Mouse (Mus musculus): ENCODE measurements around the gene Sox5. TPM values are rescaled to one million over a fixed set of nuclear protein-coding genes. Genes with fewer than 3 reads are reported as not detected.

Sox5 gene
- polyA plus RNA-seq, 2 experiments from 2014 or later: 0.08 to 0.37 TPM

GRCm38 (mm10) chr6:144652876-144653275, 128.9 kb downstream of the Sox5 start:
- ATAC-seq: no peak

GRCm38 (mm10) chr6:144648896-144649295, 132.9 kb downstream of the Sox5 start:
- no peak for ATAC-seq

DNA sequence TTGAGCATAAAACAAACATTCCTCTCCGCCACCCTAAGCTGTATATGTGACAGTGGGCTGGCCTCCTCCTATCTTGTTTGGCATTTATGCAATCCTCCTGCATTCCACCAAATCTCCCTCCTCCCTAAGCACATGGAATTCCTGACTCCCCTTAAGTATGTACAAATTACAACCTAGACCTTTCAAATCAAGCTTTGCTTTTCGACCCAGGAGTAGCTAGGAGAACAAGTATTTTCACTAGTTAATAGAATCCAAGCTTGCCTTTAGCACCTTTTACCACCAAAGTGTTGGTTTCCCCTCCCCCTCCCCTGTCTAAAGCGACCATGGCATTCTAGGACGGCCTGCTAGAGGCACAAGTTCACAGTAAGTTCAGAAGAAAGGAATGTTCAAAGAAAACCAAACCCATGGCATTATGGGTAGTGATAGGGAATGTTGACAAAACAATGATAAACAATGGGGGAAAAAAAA, 133.6 kb downstream of the Sox5 start:
- no peak for ATAC-seq

GRCm38 (mm10) chr6:144646331-144646730, 135.4 kb downstream of the Sox5 start:
- no peak for ATAC-seq

DNA sequence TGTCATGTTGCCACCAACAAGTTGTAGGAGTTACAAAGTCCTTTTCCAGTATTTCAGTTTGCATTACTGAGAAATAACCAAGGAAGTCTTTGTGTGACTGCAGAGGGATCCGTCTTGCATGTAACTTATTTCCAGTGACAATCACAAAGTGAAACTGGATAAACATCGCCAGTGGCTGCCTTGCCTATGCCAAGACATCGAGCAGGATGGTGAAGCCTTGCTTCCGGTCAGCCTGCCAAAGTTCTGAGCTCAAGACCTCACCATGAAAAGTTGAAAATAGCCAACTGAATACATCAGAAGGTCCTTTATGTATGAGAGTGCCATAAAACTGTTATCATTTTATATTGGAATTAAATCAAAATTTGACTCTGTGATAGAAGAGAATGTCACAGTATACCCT, 136.0 kb downstream of the Sox5 start:
- no peak for ATAC-seq

DNA sequence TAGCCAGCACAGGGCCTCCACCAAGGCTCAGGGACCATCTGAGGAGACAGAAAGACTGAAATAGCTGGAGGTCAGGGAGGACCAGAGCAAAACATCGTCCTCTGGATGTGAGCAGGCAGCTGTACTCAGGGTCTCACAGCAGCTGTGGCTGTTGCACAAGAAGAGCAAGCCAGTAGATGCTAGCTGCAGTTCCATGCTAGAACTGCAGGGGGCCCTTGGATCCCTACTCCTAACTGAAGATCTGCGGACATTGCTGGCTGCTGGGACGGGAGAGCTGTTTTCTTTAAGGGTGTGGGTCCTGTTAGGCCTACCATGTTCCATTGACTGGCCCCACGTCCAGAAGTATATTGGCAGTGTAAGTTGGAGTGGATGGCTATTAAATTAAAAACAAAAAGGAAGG, 137.1 kb downstream of the Sox5 start:
- no peak for ATAC-seq

DNA sequence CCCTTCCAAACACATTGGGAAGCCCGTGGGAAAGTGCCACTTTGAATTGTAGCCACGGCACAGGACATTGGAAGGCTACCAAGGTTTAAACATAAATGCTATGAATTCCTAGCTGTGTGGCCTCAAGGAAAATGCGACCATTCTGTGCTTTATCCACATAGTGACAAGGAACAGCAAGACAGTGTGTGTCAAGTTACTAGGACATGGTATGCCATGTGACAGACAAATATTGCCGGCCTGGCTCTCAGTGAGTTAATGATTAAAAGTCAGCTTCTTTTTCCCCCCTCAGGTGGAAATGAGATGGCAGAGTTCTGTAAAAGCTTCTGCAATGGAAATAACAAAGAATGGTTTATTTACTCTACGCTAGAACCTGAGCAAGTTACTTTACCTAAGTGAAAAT, 138.2 kb downstream of the Sox5 start:
- ATAC-seq: no peak

GRCm38 (mm10) chr6:144641888-144642287, 139.9 kb downstream of the Sox5 start:
- ATAC-seq: no peak

- no peak for ATAC-seq
Measured at GRCm38 (mm10) chr6:144640591-144640990, 141.2 kb downstream of the Sox5 start.

DNA sequence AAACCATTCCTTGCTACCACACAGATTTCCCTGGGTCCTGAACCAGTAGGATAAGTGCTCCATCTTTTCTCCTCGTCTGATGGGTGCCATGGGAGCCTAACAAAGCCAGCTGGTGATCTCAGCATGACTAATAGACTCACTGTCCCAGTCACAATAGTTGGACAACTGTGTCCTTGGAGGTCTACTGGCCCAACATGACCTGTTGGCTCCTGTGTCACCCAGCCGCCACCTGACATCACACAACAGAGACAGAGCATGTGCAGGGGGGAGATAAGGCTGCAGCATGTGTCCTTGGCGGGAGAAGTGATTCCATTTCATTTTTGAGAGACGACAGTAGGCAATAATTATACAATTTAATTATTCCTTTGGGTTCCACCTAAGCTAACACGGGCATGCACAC, 143.2 kb downstream of the Sox5 start:
- ATAC-seq: no peak

- ATAC-seq: no peak
Measured at GRCm38 (mm10) chr6:144627539-144628115, 154.2 kb downstream of the Sox5 start.

DNA sequence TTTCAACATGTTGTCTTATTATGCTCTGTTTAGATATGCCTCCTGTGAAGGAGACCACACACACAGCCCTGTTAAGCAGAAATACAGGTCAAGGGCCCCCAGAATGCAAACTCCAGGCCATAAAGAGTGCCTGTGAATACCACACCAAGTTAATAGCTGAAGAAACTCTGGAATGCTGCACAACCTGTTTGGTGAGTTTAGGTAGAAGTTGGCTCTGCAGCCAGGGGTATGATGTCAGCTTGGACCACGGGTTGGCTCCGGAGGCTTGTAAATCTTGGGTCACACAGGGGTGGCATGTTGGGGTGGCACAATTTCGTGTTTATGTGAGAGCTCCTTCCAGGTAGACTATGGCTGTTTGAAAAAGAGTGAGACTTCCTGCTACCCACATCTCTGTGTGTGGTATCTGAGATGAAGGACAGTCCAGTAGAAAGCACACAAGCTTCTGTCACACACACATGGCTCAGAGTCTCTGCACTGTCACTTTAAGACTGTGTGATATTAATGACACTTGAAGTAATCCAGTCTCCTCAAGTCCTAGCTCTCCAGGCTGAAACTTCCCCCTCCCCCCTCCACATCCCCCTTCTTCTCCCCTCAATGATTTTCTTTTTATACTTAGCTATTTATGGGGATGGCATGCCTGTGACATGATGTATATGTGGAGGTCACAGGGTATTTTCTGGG, 160.5 kb downstream of the Sox5 start:
- ATAC-seq: no peak

DNA sequence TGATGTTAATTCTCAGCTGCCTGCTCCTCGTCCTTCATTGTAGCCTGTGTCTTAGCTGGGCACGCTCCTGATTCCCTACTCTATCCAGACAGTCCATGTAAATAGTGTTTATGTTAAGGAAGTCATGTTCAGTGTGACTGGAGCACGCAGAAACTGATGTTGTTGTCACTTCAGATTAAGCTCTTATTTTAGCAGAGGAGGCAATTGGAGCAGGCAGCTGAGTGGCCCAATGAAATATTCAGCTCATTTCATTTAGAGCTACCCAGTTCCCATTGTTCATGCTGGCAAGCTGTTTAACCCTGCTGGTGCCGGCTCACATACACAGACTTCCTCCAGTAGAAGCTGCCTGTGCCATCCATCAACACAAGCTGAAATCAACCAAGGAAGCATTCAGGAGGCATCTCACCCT, 170.4 kb downstream of the Sox5 start:
- ATAC-seq: no peak

GRCm38 (mm10) chr6:144610878-144611277, 170.9 kb downstream of the Sox5 start:
- ATAC-seq: no peak

- no peak for ATAC-seq
Measured at GRCm38 (mm10) chr6:144602883-144603282, 178.9 kb downstream of the Sox5 start.

DNA sequence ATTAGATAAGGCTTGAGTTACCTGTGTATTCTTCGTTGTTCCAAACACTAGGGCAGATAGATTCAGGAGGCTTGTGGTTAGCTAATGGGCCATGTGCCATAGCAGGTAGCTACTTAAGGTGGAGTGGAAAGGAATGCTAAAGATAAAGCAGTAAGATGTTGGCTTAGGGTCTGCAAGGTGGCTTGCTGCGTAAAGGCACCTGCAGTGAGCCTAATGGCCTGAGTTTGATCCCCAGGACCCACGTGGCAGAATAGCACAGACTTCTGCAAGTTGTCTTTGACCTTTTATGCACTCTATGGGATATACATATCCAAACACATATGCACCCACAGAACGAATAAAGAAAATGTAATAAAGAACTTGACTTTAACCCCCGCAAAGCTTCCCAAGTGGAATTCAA, 181.4 kb downstream of the Sox5 start:
- ATAC-seq: no peak

- ATAC-seq: no peak
Measured at GRCm38 (mm10) chr6:144598324-144598973, 183.3 kb downstream of the Sox5 start.

DNA sequence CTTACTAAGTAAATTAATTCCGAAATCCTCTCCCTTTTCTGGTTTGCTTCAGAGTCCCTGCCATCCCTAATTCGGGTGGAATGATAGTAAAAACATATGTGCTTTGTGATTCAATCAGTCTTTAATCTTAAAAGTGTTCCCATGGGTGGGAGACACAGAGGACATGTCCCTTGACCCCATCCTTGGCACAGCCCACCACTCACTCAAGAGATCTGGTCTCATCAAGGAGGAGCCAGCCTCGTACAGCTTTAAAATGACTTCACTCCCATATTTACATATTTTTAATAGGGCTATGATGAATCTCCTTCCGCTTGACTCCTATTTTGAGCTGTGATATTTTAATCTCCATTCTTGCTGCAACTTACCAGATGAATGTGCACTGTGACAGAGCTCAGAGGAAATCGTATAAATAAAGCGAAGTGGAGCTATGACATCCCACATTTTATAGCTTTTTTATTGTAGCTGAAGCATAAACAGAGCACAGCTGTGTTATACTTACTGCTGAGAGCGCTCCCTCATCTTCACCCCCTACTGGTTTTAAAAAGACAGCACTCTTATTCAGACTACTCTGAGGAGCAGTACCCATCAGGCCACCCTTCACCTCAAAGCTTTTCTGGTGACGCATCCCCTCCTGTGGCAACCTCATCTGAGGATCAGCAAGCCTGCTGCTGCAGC, 185.1 kb downstream of the Sox5 start:
- ATAC-seq: no peak

GRCm38 (mm10) chr6:144584854-144585253, 196.9 kb downstream of the Sox5 start:
- no peak for ATAC-seq

DNA sequence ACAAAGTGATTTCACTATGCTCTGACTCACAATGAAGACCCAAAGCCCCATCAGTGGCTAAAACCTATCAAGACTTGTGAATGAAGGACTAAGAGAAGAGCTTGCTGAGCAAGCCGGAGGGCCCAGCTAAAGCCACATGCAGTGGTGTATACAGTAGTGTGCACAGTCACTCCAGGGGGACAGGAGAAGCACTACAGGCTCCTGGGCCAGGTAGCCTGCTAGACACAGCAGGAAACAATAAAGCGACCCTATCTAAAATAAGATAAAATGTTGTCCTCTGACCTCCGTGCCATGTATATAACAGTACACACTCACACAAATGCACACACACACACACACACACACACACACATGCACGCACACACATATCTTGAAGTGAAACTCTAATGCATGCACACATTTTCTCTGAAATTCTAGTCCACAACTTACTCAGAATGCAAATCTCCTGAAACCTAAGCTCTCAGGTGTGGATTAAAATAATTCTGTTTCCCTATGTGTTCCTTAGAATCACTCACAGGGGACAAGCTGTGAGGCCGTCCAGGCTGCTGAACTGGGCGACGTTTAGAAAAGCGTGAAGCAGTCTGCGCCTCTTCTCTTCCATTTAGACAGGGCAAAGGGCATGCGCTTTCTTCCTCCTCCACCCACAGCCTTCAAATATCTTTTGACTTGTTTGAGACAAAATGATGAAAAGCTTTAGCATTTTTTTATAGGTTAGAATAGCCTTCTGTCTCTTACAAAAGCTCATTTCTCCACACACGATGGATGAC, 197.5 kb downstream of the Sox5 start:
- no peak for ATAC-seq

- ATAC-seq: no peak
Measured at GRCm38 (mm10) chr6:144579301-144579700, 202.5 kb downstream of the Sox5 start.

- ATAC-seq: no peak
Measured at GRCm38 (mm10) chr6:144570850-144571249, 210.9 kb downstream of the Sox5 start.

GRCm38 (mm10) chr6:144565827-144566226, 215.9 kb downstream of the Sox5 start:
- no peak for ATAC-seq

All from activated CD4-positive, CD25-positive, alpha-beta regulatory T cell, adult 4 months (primary cell).